In genomic region chr14:76579660-76580061, GRCm38 (mm10) we compare ENCODE assay signal across 14 mouse cellular contexts. TPM values are rescaled to one million over a fixed set of nuclear protein-coding genes. Genes with fewer than 3 reads are reported as not detected.
DNase-seq lines count a peak whose midpoint lies in the region; ATAC-seq and TF ChIP-seq lines count a peak whose summit lies in the region.
"Had no signal": no experiment of that assay in that cellular context is flagged by ENCODE, and none has a peak within 500 bp of the region (broad histone marks: within the 10 kb centered on the region; RNA-seq: fewer than 3 reads in every experiment).

No protein-coding gene starts in this region.

- peak; percentile 51 for ATAC-seq in lung, postnatal 0 days
- ATAC-seq in neutrophil, adult 5-6 weeks (ENCODE audit: extremely low read depth, insufficient number of reproducible peaks, low FRiP score, poor library complexity, severe bottlenecking) = peak; percentile 94

- TF ChIP-seq POLR2A in spleen, adult 2 months (IDR thresholded peaks at IDR 0.05; ENCODE audit: low read depth, low read length) = no peak

- no peak overlapping the region for H3K9ac ChIP-seq in lung, postnatal 0 days (replicated peaks; ENCODE audit: low read depth)
- H3K9ac ChIP-seq: limb, embryonic 13.5 days had no signal

- intact Hi-C loops in gastrocnemius, postnatal 36 days (cut with DNase I) = no loop called here

- WGBS in spleen, adult 2 months = 52% methylated on average over 2 of the region's 2 CpGs
- WGBS in lung, postnatal 0 days = 43% methylated on average over 2 of the region's 2 CpGs

- no peak for TF ChIP-seq EP300 in lung, postnatal 0 days (IDR thresholded peaks at IDR 0.05)

- DNase-seq in spleen, adult 2 months (ENCODE audit: low read depth in 1 of 2, low spot score in 2 of 2) = peak; percentile 64 to 67
- DNase-seq in spleen, postnatal 14 days (ENCODE audit: low spot score in 2 of 2) = no peak
- DNase-seq in CD8-positive naive resting alpha-beta T cell, adult 2 months (ENCODE audit: low read depth in 2 of 2, low spot score in 2 of 2) = peak; percentile 63 to 71
- DNase-seq in lung, postnatal 0 days (ENCODE audit: low spot score) = peak; percentile 66
- no peak for DNase-seq in frontal cortex, postnatal 14 days (ENCODE audit: low spot score in 2 of 2)
- no peak for DNase-seq in adipocyte (ENCODE audit: low spot score)
- DNase-seq in gastrocnemius, postnatal 36 days = no peak
- DNase-seq: cerebellum, adult 11-12 months; heart, adult 2 months; heart, postnatal 36 days; kidney, adult 18-20 months had no signal

- peaks cover 21% of the 10 kb centered on the region; the same call in 1 of the 2 replicates for H3K4me1 ChIP-seq in spleen, adult 2 months (ENCODE audit: control insufficient read depth, insufficient read depth, insufficient read length)
- H3K4me1 ChIP-seq in lung, postnatal 0 days (ENCODE audit: insufficient read depth, low read depth, low read length) = no peaks in the 10 kb centered on the region; the same call in 1 of the 2 replicates

- H3K9me3 ChIP-seq in lung, postnatal 0 days (ENCODE audit: low read length) = no peaks in the 10 kb centered on the region
- H3K9me3 ChIP-seq: limb, embryonic 13.5 days had no signal

- TF ChIP-seq CTCF in spleen, adult 2 months (IDR thresholded peaks at IDR 0.05; ENCODE audit: extremely low read depth, insufficient read depth, insufficient read length, insufficient replicate concordance) = no peak
- TF ChIP-seq CTCF in lung, postnatal 0 days (IDR thresholded peaks at IDR 0.05) = no peak

- no peak overlapping the region for H3K4me3 ChIP-seq in spleen, adult 2 months (ENCODE audit: extremely low read depth, insufficient read depth, insufficient read length)
- H3K4me3 ChIP-seq in lung, postnatal 0 days (ENCODE audit: low read depth, low read length) = no peak overlapping the region
- H3K4me3 ChIP-seq: heart, adult 2 months; limb, embryonic 13.5 days had no signal

- H3K36me3 ChIP-seq in spleen, adult 2 months (ENCODE audit: control insufficient read depth, insufficient read depth, low read length) = no peaks in the 10 kb centered on the region; the same call in 1 of the 2 replicates
- H3K36me3 ChIP-seq in lung, postnatal 0 days (ENCODE audit: insufficient read depth, low read length) = no peaks in the 10 kb centered on the region
- H3K36me3 ChIP-seq: limb, embryonic 13.5 days had no signal

- H3K27me3 ChIP-seq in spleen, adult 2 months (ENCODE audit: control insufficient read depth, insufficient read depth, low read length) = no peaks in the 10 kb centered on the region
- H3K27me3 ChIP-seq in lung, postnatal 0 days (replicated peaks; ENCODE audit: insufficient read depth, low read length) = no peaks in the 10 kb centered on the region
- H3K27me3 ChIP-seq: limb, embryonic 13.5 days had no signal

- peak overlapping the region; percentile 69 for H3K27ac ChIP-seq in spleen, adult 2 months (ENCODE audit: insufficient read depth, low read length)
- no peak overlapping the region for H3K27ac ChIP-seq in lung, postnatal 0 days (ENCODE audit: low read length)
- H3K27ac ChIP-seq: heart, adult 2 months; limb, embryonic 13.5 days; macrophage had no signal

- H3K4me2 ChIP-seq in lung, postnatal 0 days (replicated peaks; ENCODE audit: low read depth, low read length) = no peak overlapping the region
- H3K4me2 ChIP-seq: limb, embryonic 13.5 days had no signal

RNA-seq across cellular contexts. Expression of gene Serp2, which starts 23.0 kb away (rescaled TPM):
- polyA plus RNA-seq in spleen, adult 2 months (2012; rRNA removed) = 4.2 and 6.1 TPM in 2 replicates
- polyA plus RNA-seq in lung, postnatal 0 days (2015; fragmentation: Nextera tagmentation; extraction: Ambion mirVana) = 4.1 and 5.1 TPM in 2 replicates
- 2.1 and 4.0 TPM in 2 replicates for total RNA-seq in neutrophil, adult 5-6 weeks (2017)
- under 1 TPM; 0.36 to 0.37 TPM for total RNA-seq in gastrocnemius, postnatal 36 days (2021)
- polyA plus RNA-seq: macrophage had no signal

Comparison
In these comparisons a context has a peak if more than half of its experiments do, and no peak if none do; other contexts are left out.
1. DNase-seq: peak in spleen, adult 2 months (2 of 2), CD8-positive naive resting alpha-beta T cell, adult 2 months (2 of 2) and lung, postnatal 0 days (single experiment); none in spleen, postnatal 14 days (0 of 2), frontal cortex, postnatal 14 days (0 of 2), adipocyte (single experiment) and gastrocnemius, postnatal 36 days (0 of 2).